ENCODE assay signal across 8 mouse cellular contexts in genomic region chr19:29100261-29100660, GRCm38 (mm10). TPM values are rescaled to one million over a fixed set of nuclear protein-coding genes. Genes with fewer than 3 reads are reported as not detected.
DNase-seq lines count a peak whose midpoint lies in the region; ATAC-seq and TF ChIP-seq lines count a peak whose summit lies in the region.

No protein-coding gene starts in this region.

- no peak for TF ChIP-seq CTCF in hindbrain, postnatal 0 days (IDR thresholded peaks at IDR 0.05; ENCODE audit: low read depth)

- no peaks in the 10 kb centered on the region for H3K27me3 ChIP-seq in kidney, embryonic 15.5 days
- no peaks in the 10 kb centered on the region for H3K27me3 ChIP-seq in embryonic facial prominence, embryonic 12.5 days
- H3K27me3 ChIP-seq in hindbrain, postnatal 0 days (ENCODE audit: insufficient read depth, low read length) = no peaks in the 10 kb centered on the region

- no peaks in the 10 kb centered on the region for H3K9me3 ChIP-seq in kidney, embryonic 15.5 days (replicated peaks)
- no peaks in the 10 kb centered on the region for H3K9me3 ChIP-seq in embryonic facial prominence, embryonic 12.5 days
- H3K9me3 ChIP-seq in hindbrain, postnatal 0 days (ENCODE audit: low read length) = no peaks in the 10 kb centered on the region

- peak overlapping the region; percentile 82 for H3K4me3 ChIP-seq in kidney, embryonic 15.5 days (replicated peaks)
- H3K4me3 ChIP-seq in embryonic facial prominence, embryonic 12.5 days = peak overlapping the region; percentile 97
- H3K4me3 ChIP-seq in hindbrain, postnatal 0 days (ENCODE audit: low read length) = peak overlapping the region; percentile 93

- H3K27ac ChIP-seq in kidney, embryonic 15.5 days = peak overlapping the region; percentile 70; the same call in 1 of the 2 replicates
- peak overlapping the region; percentile 55 for H3K27ac ChIP-seq in embryonic facial prominence, embryonic 12.5 days
- 0 out of 2 replicates have a peak overlapping the region, but pooled peaks have one; percentile 56 for H3K27ac ChIP-seq in hindbrain, postnatal 0 days

- WGBS in kidney, embryonic 15.5 days = 9% methylated on average over 8 of the region's 8 CpGs
- 25% methylated on average over 8 of the region's 8 CpGs for WGBS in embryonic facial prominence, embryonic 12.5 days
- WGBS in hindbrain, postnatal 0 days = 18% methylated on average over 8 of the region's 8 CpGs

- peak overlapping the region; percentile 58; the same call in 1 of the 2 replicates for H3K9ac ChIP-seq in kidney, embryonic 15.5 days
- H3K9ac ChIP-seq in embryonic facial prominence, embryonic 12.5 days = peak overlapping the region; percentile 78
- peak overlapping the region; percentile 58 for H3K9ac ChIP-seq in hindbrain, postnatal 0 days (replicated peaks; ENCODE audit: low read length)

- H3K4me2 ChIP-seq in kidney, embryonic 15.5 days = peak overlapping the region; percentile 75
- H3K4me2 ChIP-seq in embryonic facial prominence, embryonic 12.5 days (replicated peaks) = peak overlapping the region; percentile 74
- H3K4me2 ChIP-seq in hindbrain, postnatal 0 days (ENCODE audit: low read depth, low read length) = peak overlapping the region; percentile 86

- no peaks in the 10 kb centered on the region for H3K36me3 ChIP-seq in kidney, embryonic 15.5 days
- H3K36me3 ChIP-seq in embryonic facial prominence, embryonic 12.5 days = no peaks in the 10 kb centered on the region
- no peaks in the 10 kb centered on the region for H3K36me3 ChIP-seq in hindbrain, postnatal 0 days (ENCODE audit: insufficient read depth, low read length)

- no peak for ATAC-seq in kidney, embryonic 15.5 days (replicated peaks; ENCODE audit: low FRiP score)
- ATAC-seq in embryonic facial prominence, embryonic 12.5 days (ENCODE audit: insufficient number of reproducible peaks, insufficient read depth, low FRiP score, low TSS enrichment) = no peak
- ATAC-seq in hindbrain, postnatal 0 days = no peak
- ATAC-seq in megakaryocyte-erythroid progenitor cell, adult 5-6 weeks (replicated peaks; ENCODE audit: low FRiP score, low TSS enrichment, poor library complexity, severe bottlenecking) = no peak

- peaks cover 17% of the 10 kb centered on the region for H3K4me1 ChIP-seq in kidney, embryonic 15.5 days
- H3K4me1 ChIP-seq in embryonic facial prominence, embryonic 12.5 days = peaks cover 7% of the 10 kb centered on the region; the same call in 1 of the 2 replicates
- H3K4me1 ChIP-seq in hindbrain, postnatal 0 days (ENCODE audit: insufficient read depth, low read length) = 0 out of 2 replicates have a peak, but pooled peaks cover 3% of the 10 kb centered on the region

- no peak for DNase-seq in kidney, adult 8-10 months
- DNase-seq in hindbrain, postnatal 0 days (ENCODE audit: low spot score) = no peak
- DNase-seq in naive thymus-derived CD4-positive, alpha-beta T cell, adult 2 months (ENCODE audit: low read depth) = peak; percentile 9
- DNase-seq in right cerebral cortex, adult 2 months (ENCODE audit: low spot score in 2 of 2) = no peak
- DNase-seq in kidney, postnatal 14 days = no peak

RNA-seq across cellular contexts. Expression of gene Rcl1, which starts 0.9 kb away (rescaled TPM):
- 63.1 and 63.8 TPM in 2 replicates for polyA plus RNA-seq in kidney, embryonic 15.5 days (2015; fragmentation: Nextera tagmentation; extraction: Ambion mirVana)
- polyA plus RNA-seq in embryonic facial prominence, embryonic 12.5 days (2016; fragmentation: Nextera tagmentation; extraction: Ambion mirVana) = 62.9 TPM in 2 replicates
- total RNA-seq in hindbrain, postnatal 0 days (2014; rRNA removed) = 16.0 and 18.0 TPM in 2 replicates
- 33.0 and 33.3 TPM in 2 replicates for polyA plus RNA-seq in hindbrain, postnatal 0 days (2015; fragmentation: Nextera tagmentation; extraction: Ambion mirVana)
- total RNA-seq in megakaryocyte-erythroid progenitor cell, adult 5-6 weeks (2014; fragmentation: Nextera tagmentation) = 51.2 and 73.7 TPM in 2 replicates
- 99.9 and 100 TPM in 2 replicates for total RNA-seq in megakaryocyte-erythroid progenitor cell, adult 5-6 weeks (2017)

RNA-seq across cellular contexts. Expression of gene Ak3, which starts 52.5 kb away (rescaled TPM):
- 89.0 and 89.6 TPM in 2 replicates for polyA plus RNA-seq in kidney, embryonic 15.5 days (2015; fragmentation: Nextera tagmentation; extraction: Ambion mirVana)
- 73.4 and 74.8 TPM in 2 replicates for polyA plus RNA-seq in embryonic facial prominence, embryonic 12.5 days (2016; fragmentation: Nextera tagmentation; extraction: Ambion mirVana)
- total RNA-seq in hindbrain, postnatal 0 days (2014; rRNA removed) = 86.9 and 90.1 TPM in 2 replicates
- 67.4 and 71.2 TPM in 2 replicates for polyA plus RNA-seq in hindbrain, postnatal 0 days (2015; fragmentation: Nextera tagmentation; extraction: Ambion mirVana)
- 93.3 and 99.1 TPM in 2 replicates for total RNA-seq in megakaryocyte-erythroid progenitor cell, adult 5-6 weeks (2014; fragmentation: Nextera tagmentation)
- total RNA-seq in megakaryocyte-erythroid progenitor cell, adult 5-6 weeks (2017) = 76.1 and 91.7 TPM in 2 replicates
